Mouse (Mus musculus) forebrain, embryonic 14.5 days (tissue): Measurements from ENCODE around the gene Alx3. TPM values are rescaled to one million over a fixed set of nuclear protein-coding genes. Genes with fewer than 3 reads are reported as not detected.

Experiments used
- ATAC-seq: fragments of 200-750 bp; cut with Nextera tagmentation; 2 replicates; pipeline ENCODE4 v1.8.0; 2017; ENCODE audit warnings: mild to moderate bottlenecking, moderate library complexity
- DNase-seq: peaks from one replicate; pipeline ENCODE4 v3.0.0-alpha.2; 2015; ENCODE audit warnings: low spot score
- H3K27ac ChIP-seq: fragments of 300-500 bp; sonication (generic); 2 replicates; pipeline ENCODE4 v1.5.1; 2014; ENCODE audit warnings: low read depth, mild to moderate bottlenecking, control low read depth, low read length, moderate library complexity
- H3K27me3 ChIP-seq: fragments of 300-500 bp; sonication (generic); replicated peaks from 2 replicates; pipeline ENCODE4 v1.6.1; 2014; ENCODE audit warnings: low read length, control low read depth, mixed read lengths; ENCODE audit not compliant: control insufficient read depth, insufficient read depth
- H3K36me3 ChIP-seq: fragments of 300-500 bp; sonication (generic); 2 replicates; pipeline ENCODE4 v1.6.1; 2014; ENCODE audit warnings: low read length, control low read depth; ENCODE audit not compliant: control insufficient read depth, insufficient read depth
- H3K4me1 ChIP-seq: fragments of 300-500 bp; sonication (generic); 2 replicates; pipeline ENCODE4 v1.6.1; 2014; ENCODE audit warnings: antibody characterized with exemption, low read length, control low read depth; ENCODE audit not compliant: control insufficient read depth, insufficient read depth
- H3K4me2 ChIP-seq: fragments of 300-500 bp; sonication (generic); 2 replicates; pipeline ENCODE4 v1.6.1; 2014; ENCODE audit warnings: mild to moderate bottlenecking, control low read depth, low read length
- H3K4me3 ChIP-seq: fragments of 300-500 bp; sonication (generic); 2 replicates; pipeline ENCODE4 v1.5.1; 2014; ENCODE audit warnings: low read depth, low read length, control low read depth
- H3K9ac ChIP-seq: fragments of 300-500 bp; sonication (generic); 2 replicates; pipeline ENCODE4 v1.6.1; 2014; ENCODE audit warnings: mild to moderate bottlenecking, low read length, control low read depth, moderate library complexity
- H3K9me3 ChIP-seq: fragments of 300-500 bp; sonication (generic); replicated peaks from 2 replicates; pipeline ENCODE4 v1.6.1; 2016; ENCODE audit warnings: low read length, control low read depth, mixed read lengths; ENCODE audit not compliant: control insufficient read depth
- WGBS: fragments of 180-500 bp; shearing (Covaris S2); extraction: QIAGEN DNeasy Blood & Tissue Kit; methylation state at CpG from one replicate; pipeline ENCODE4 v1.1.7; 2014; 5-methylcytosine and 5-hydroxymethylcytosine counted together
- polyA plus RNA-seq: library from polyadenylated mRNA; unstranded; fragments of >200 nt; fragmentation: Nextera tagmentation; extraction: Ambion mirVana; gene quantifications from 2 replicates; pipeline ENCODE4 v1.2.1, GENCODE M21; 2014

Alx3 gene
- polyA plus RNA-seq, 1 experiment from 2014 or later, result 2.6 TPM

- no peak for DNase-seq
- H3K9ac ChIP-seq, result no peak overlapping the region
- ATAC-seq, result no peak
- 69% methylated on average over 2 of the region's 2 CpGs for WGBS
- no peaks in the 10 kb centered on the region for H3K27me3 ChIP-seq
- H3K36me3 ChIP-seq, result no peaks in the 10 kb centered on the region
- H3K4me2 ChIP-seq, result no peak overlapping the region
- no peak overlapping the region for H3K27ac ChIP-seq
- no peaks in the 10 kb centered on the region for H3K4me1 ChIP-seq
- H3K4me3 ChIP-seq, result no peak overlapping the region
- H3K9me3 ChIP-seq, result no peaks in the 10 kb centered on the region
Measured at GRCm38 (mm10) chr3:107562104-107562503, 32.7 kb upstream of the Alx3 start.

GRCm38 (mm10) chr3:107562591-107562990 lies 32.2 kb upstream of the Alx3 start:
- WGBS, result 93% methylated on average over 4 of the region's 4 CpGs
- Histone ChIP-seq H3K4me1 (no peaks in the 10 kb centered on the region), H3K27ac (no peak overlapping the region), H3K9me3 (no peaks in the 10 kb centered on the region), H3K36me3 (no peaks in the 10 kb centered on the region), H3K4me3 (no peak overlapping the region), H3K4me2 (no peak overlapping the region), H3K9ac (no peak overlapping the region), H3K27me3 (no peaks in the 10 kb centered on the region)
- no peak for ATAC-seq
- no peak for DNase-seq

- Histone ChIP-seq H3K4me1 (peaks cover 4% of the 10 kb centered on the region; the same call in 1 of the 2 replicates), H3K4me2 (no peak overlapping the region), H3K27ac (no peak overlapping the region), H3K36me3 (no peaks in the 10 kb centered on the region), H3K9me3 (no peaks in the 10 kb centered on the region), H3K9ac (no peak overlapping the region), H3K4me3 (no peak overlapping the region), H3K27me3 (no peaks in the 10 kb centered on the region)
- no peak for DNase-seq
- 52% methylated on average over 4 of the region's 4 CpGs for WGBS
- ATAC-seq, result no peak
Measured at GRCm38 (mm10) chr3:107563880-107564279, 31.0 kb upstream of the Alx3 start.

- ATAC-seq, result no peak
- Histone ChIP-seq H3K27ac (no peak overlapping the region), H3K9me3 (no peaks in the 10 kb centered on the region), H3K4me2 (no peak overlapping the region), H3K9ac (no peak overlapping the region), H3K4me1 (peaks cover 4% of the 10 kb centered on the region; the same call in 1 of the 2 replicates), H3K27me3 (no peaks in the 10 kb centered on the region), H3K4me3 (no peak overlapping the region), H3K36me3 (no peaks in the 10 kb centered on the region)
- 50% methylated on average over 3 of the region's 3 CpGs for WGBS
- no peak for DNase-seq
Measured at GRCm38 (mm10) chr3:107565331-107565730, 29.5 kb upstream of the Alx3 start.

- no peaks in the 10 kb centered on the region for H3K36me3 ChIP-seq
- ATAC-seq (no peak), DNase-seq (no peak)
- H3K4me3 ChIP-seq, result no peak overlapping the region
- H3K27ac ChIP-seq, result no peak overlapping the region
- peaks cover 4% of the 10 kb centered on the region; the same call in 1 of the 2 replicates for H3K4me1 ChIP-seq
- no peak overlapping the region for H3K9ac ChIP-seq
- H3K27me3 ChIP-seq, result no peaks in the 10 kb centered on the region
- H3K4me2 ChIP-seq, result no peak overlapping the region
- WGBS, result 85% methylated on average over 7 of the region's 7 CpGs
- no peaks in the 10 kb centered on the region for H3K9me3 ChIP-seq
Measured at GRCm38 (mm10) chr3:107567766-107568165, 27.1 kb upstream of the Alx3 start.

- Histone ChIP-seq H3K9ac (no peak overlapping the region), H3K27ac (no peak overlapping the region), H3K36me3 (no peaks in the 10 kb centered on the region), H3K9me3 (no peaks in the 10 kb centered on the region), H3K4me3 (no peak overlapping the region), H3K27me3 (no peaks in the 10 kb centered on the region), H3K4me2 (no peak overlapping the region), H3K4me1 (peaks cover 4% of the 10 kb centered on the region; the same call in 1 of the 2 replicates)
- 68% methylated on average over 4 of the region's 4 CpGs for WGBS
- peak; percentile 54 for ATAC-seq
- peak; percentile 46 for DNase-seq
Measured at GRCm38 (mm10) chr3:107568721-107569120, 26.1 kb upstream of the Alx3 start.

- 54% methylated on average over 2 of the region's 2 CpGs for WGBS
- no peak overlapping the region for H3K27ac ChIP-seq
Measured at GRCm38 (mm10) chr3:107571205-107571604, 23.6 kb upstream of the Alx3 start.

GRCm38 (mm10) chr3:107576807-107577206 lies 18.0 kb upstream of the Alx3 start:
- no peak overlapping the region for H3K27ac ChIP-seq
- H3K4me2 ChIP-seq, result no peak overlapping the region
- ATAC-seq (no peak), DNase-seq (no peak)
- no peaks in the 10 kb centered on the region for H3K9me3 ChIP-seq
- no peaks in the 10 kb centered on the region for H3K4me1 ChIP-seq
- no peak overlapping the region for H3K9ac ChIP-seq
- H3K4me3 ChIP-seq, result no peak overlapping the region
- peaks cover 23% of the 10 kb centered on the region for H3K27me3 ChIP-seq
- WGBS, result 82% methylated on average over 3 of the region's 3 CpGs
- H3K36me3 ChIP-seq, result no peaks in the 10 kb centered on the region

More at GRCm38 (mm10) chr3:107571205-107571604, 23.6 kb upstream of the Alx3 start:
- H3K4me1 ChIP-seq, result peaks cover 4% of the 10 kb centered on the region; the same call in 1 of the 2 replicates
- no peak overlapping the region for H3K9ac ChIP-seq
- H3K9me3 ChIP-seq, result no peaks in the 10 kb centered on the region
- H3K36me3 ChIP-seq, result no peaks in the 10 kb centered on the region
- H3K4me2 ChIP-seq, result no peak overlapping the region
- ATAC-seq (no peak), DNase-seq (no peak)
- H3K27me3 ChIP-seq, result no peaks in the 10 kb centered on the region
- no peak overlapping the region for H3K4me3 ChIP-seq

GRCm38 (mm10) chr3:107577810-107578390 lies 16.9 kb upstream of the Alx3 start:
- H3K27me3 ChIP-seq, result peaks cover 27% of the 10 kb centered on the region
- no peak overlapping the region for H3K27ac ChIP-seq
- H3K36me3 ChIP-seq, result no peaks in the 10 kb centered on the region
- H3K4me2 ChIP-seq, result no peak overlapping the region
- H3K4me3 ChIP-seq, result no peak overlapping the region
- H3K9me3 ChIP-seq, result no peaks in the 10 kb centered on the region
- H3K4me1 ChIP-seq, result no peaks in the 10 kb centered on the region
- WGBS, result 38% methylated on average over 3 of the region's 3 CpGs
- no peak for ATAC-seq
- no peak overlapping the region for H3K9ac ChIP-seq
- DNase-seq, result no peak
